Mouse (Mus musculus): ENCODE data around the gene Mfap2. TPM values are rescaled to one million over a fixed set of nuclear protein-coding genes. Genes with fewer than 3 reads are reported as not detected.

The Mfap2 gene
- total RNA-seq, 2 experiments from 2014 or later, result 6.7 to 6.9 TPM

- intact Hi-C loops (cut with DNase I), result no loop called here
- no peak for DNase-seq (ENCODE audit: low spot score)
Observed at GRCm38 (mm10) chr4:141020220-141020619, 10.0 kb downstream of the Mfap2 start.

- DNase-seq (ENCODE audit: low spot score), result peak; percentile 55
- intact Hi-C loops (cut with DNase I), result no loop called here
Observed at GRCm38 (mm10) chr4:141020811-141021613, 10.8 kb downstream of the Mfap2 start.

GRCm38 (mm10) chr4:141021614-141021929, 11.4 kb downstream of the Mfap2 start:
- no peak for DNase-seq (ENCODE audit: low spot score)
- intact Hi-C loops (cut with DNase I), result no loop called here

- no peak for DNase-seq (ENCODE audit: low spot score)
- intact Hi-C loops (cut with DNase I), result no loop called here
Observed at GRCm38 (mm10) chr4:141024052-141024451, 13.8 kb downstream of the Mfap2 start.

- DNase-seq (ENCODE audit: low spot score), result no peak
- intact Hi-C loops (cut with DNase I), result no loop called here
Observed at GRCm38 (mm10) chr4:141024992-141025391, 14.8 kb downstream of the Mfap2 start.

- no peak for DNase-seq (ENCODE audit: low spot score)
- intact Hi-C loops (cut with DNase I), result loop anchor here (1.0 to 10.0 kb wide), 3 partner anchors 48 to 236 kb away; no protein-coding TSS in a partner anchor
Observed at GRCm38 (mm10) chr4:141030541-141031206, 20.5 kb downstream of the Mfap2 start.

- intact Hi-C loops (cut with DNase I), result loop anchor here (1.0 to 10.0 kb wide), 3 partner anchors 49 to 237 kb away; no protein-coding TSS in a partner anchor
- DNase-seq (ENCODE audit: low spot score), result peak; percentile 56
Observed at GRCm38 (mm10) chr4:141031733-141032132, 21.5 kb downstream of the Mfap2 start.

GRCm38 (mm10) chr4:141033606-141034549, 23.7 kb downstream of the Mfap2 start:
- intact Hi-C loops (cut with DNase I), result loop anchor here (5.0 to 10.0 kb wide), 2 partner anchors 52 to 239 kb away; no protein-coding TSS in a partner anchor
- DNase-seq (ENCODE audit: low spot score), result no peak

GRCm38 (mm10) chr4:141041117-141041516, 30.9 kb downstream of the Mfap2 start:
- intact Hi-C loops (cut with DNase I), result no loop called here
- DNase-seq (ENCODE audit: low spot score), result no peak

- no peak for DNase-seq (ENCODE audit: low spot score)
- intact Hi-C loops (cut with DNase I), result loop anchor here (1.0 kb wide), 1 partner anchor 20 kb away; no protein-coding TSS in a partner anchor
Observed at GRCm38 (mm10) chr4:141044816-141045215, 34.6 kb downstream of the Mfap2 start.

- DNase-seq (ENCODE audit: low spot score), result no peak
- intact Hi-C loops (cut with DNase I), result no loop called here
Observed at GRCm38 (mm10) chr4:141048810-141049475, 38.7 kb downstream of the Mfap2 start.

- DNase-seq (ENCODE audit: low spot score), result no peak
- intact Hi-C loops (cut with DNase I), result no loop called here
Observed at GRCm38 (mm10) chr4:141049476-141049835, 39.2 kb downstream of the Mfap2 start.

GRCm38 (mm10) chr4:141052442-141052841, 42.2 kb downstream of the Mfap2 start:
- no peak for DNase-seq (ENCODE audit: low spot score)
- intact Hi-C loops (cut with DNase I), result no loop called here

- no peak for DNase-seq (ENCODE audit: low spot score)
- intact Hi-C loops (cut with DNase I), result no loop called here
Observed at GRCm38 (mm10) chr4:141053138-141053537, 42.9 kb downstream of the Mfap2 start.

GRCm38 (mm10) chr4:141053568-141054161, 43.4 kb downstream of the Mfap2 start:
- intact Hi-C loops (cut with DNase I), result no loop called here
- DNase-seq (ENCODE audit: low spot score), result no peak

- DNase-seq (ENCODE audit: low spot score), result no peak
- intact Hi-C loops (cut with DNase I), result no loop called here
Observed at GRCm38 (mm10) chr4:141056970-141057369, 46.8 kb downstream of the Mfap2 start.

- DNase-seq (ENCODE audit: low spot score), result no peak
- intact Hi-C loops (cut with DNase I), result no loop called here
Observed at GRCm38 (mm10) chr4:141058835-141059234, 48.6 kb downstream of the Mfap2 start.

GRCm38 (mm10) chr4:141059616-141060425, 49.6 kb downstream of the Mfap2 start:
- intact Hi-C loops (cut with DNase I), result no loop called here

More at GRCm38 (mm10) chr4:141059616-141060425, 49.6 kb downstream of the Mfap2 start:
- no peak for DNase-seq (ENCODE audit: low spot score)
